Mouse (Mus musculus): ENCODE data around the gene Klra5.
"Not testable (repeated sequence)": the region's sequence is repeated elsewhere in the genome, so short reads cannot be mapped to it uniquely, and the experiment has no call there.

- TF ChIP-seq CTCF (IDR thresholded peaks at IDR 0.05; ENCODE audit: insufficient read depth, low read length); POLR2A (IDR thresholded peaks at IDR 0.05; ENCODE audit: borderline replicate concordance, extremely low read depth, low read depth, low read length): not testable (repeated sequence)
These were observed at the start of gene Klra5 for GRCm38 (mm10) chr6:129917476-129917946.

Data from lung, adult 2 months (tissue).